Mouse (Mus musculus) cerebellum, adult 2 months (tissue): ENCODE results near the gene Atp13a3.

Source experiments
- CTCF ChIP-seq: fragments of 200-500 bp; IDR thresholded peaks from 2 replicates; pipeline ENCODE4 v1.5.1; 2011; ENCODE audit warnings: low read depth, mild to moderate bottlenecking, control low read depth, low read length, moderate library complexity, borderline replicate concordance; ENCODE audit not compliant: insufficient read depth
- POLR2A ChIP-seq: fragments of 200-500 bp; IDR thresholded peaks from 2 replicates; pipeline ENCODE4 v1.6.1; 2011; ENCODE audit warnings: low read length, control low read depth, borderline replicate concordance; ENCODE audit not compliant: insufficient read depth

GRCm38 (mm10) chr16:30306102-30306501, 99.7 kb downstream of the Atp13a3 start:
- no peak for TF ChIP-seq POLR2A
- TF ChIP-seq CTCF: no peak
